Mouse (Mus musculus) forebrain, embryonic 10.5 days (tissue): ENCODE measurements at regions not wholly inside any gene's neighbourhood (a gene's known extent, or its start where the extent isn't known, plus 50 kb on each side); places are given as distances from the start of the nearest gene placed in this dataset.

ENCODE experiments used
- DNase-seq: peaks from one replicate; pipeline ENCODE4 v3.0.0-alpha.2; 2017; ENCODE audit warnings: low spot score; ENCODE audit errors: extremely low spot score
- H3K27ac ChIP-seq: fragments of 300-500 bp; sonication (generic); 2 replicates; pipeline ENCODE4 v1.5.1; 2016; ENCODE audit warnings: mild to moderate bottlenecking
- H3K27me3 ChIP-seq: fragments of 300-500 bp; sonication (generic); 2 replicates; pipeline ENCODE4 v1.6.1; 2016; ENCODE audit warnings: mild to moderate bottlenecking; ENCODE audit not compliant: poor library complexity, severe bottlenecking
- H3K36me3 ChIP-seq: fragments of 300-500 bp; sonication (generic); replicated peaks from 2 replicates; pipeline ENCODE4 v1.6.1; 2016; ENCODE audit warnings: mild to moderate bottlenecking, moderate library complexity
- H3K4me1 ChIP-seq: fragments of 300-500 bp; sonication (generic); 2 replicates; pipeline ENCODE4 v1.6.1; 2016
- H3K4me3 ChIP-seq: fragments of 300-500 bp; sonication (generic); 2 replicates; pipeline ENCODE4 v1.5.1; 2016; ENCODE audit warnings: mild to moderate bottlenecking, moderate library complexity
- H3K9me3 ChIP-seq: fragments of 300-500 bp; sonication (generic); 2 replicates; pipeline ENCODE4 v1.6.1; 2016; ENCODE audit warnings: mild to moderate bottlenecking, moderate library complexity
- WGBS: fragments of 180-500 bp; shearing (Covaris S2); methylation state at CpG from one replicate; pipeline ENCODE4 v1.1.7; 2016; 5-methylcytosine and 5-hydroxymethylcytosine counted together

- Histone ChIP-seq H3K36me3 (no peaks in the 10 kb centered on the region), H3K9me3 (no peaks in the 10 kb centered on the region), H3K27me3 (no peaks in the 10 kb centered on the region), H3K4me1 (0 out of 2 replicates have a peak, but pooled peaks cover 3% of the 10 kb centered on the region), H3K27ac (no peak overlapping the region), H3K4me3 (no peak overlapping the region)
- DNase-seq = no peak
- 75% methylated on average over 7 of the region's 7 CpGs for WGBS
Measured at GRCm38 (mm10) chr6:117516906-117517305, 324.1 kb upstream of the Zfp637 start.

- Histone ChIP-seq H3K4me1 (0 out of 2 replicates have a peak, but pooled peaks cover 3% of the 10 kb centered on the region), H3K36me3 (no peaks in the 10 kb centered on the region), H3K4me3 (no peak overlapping the region), H3K9me3 (no peaks in the 10 kb centered on the region), H3K27me3 (no peaks in the 10 kb centered on the region), H3K27ac (no peak overlapping the region)
- DNase-seq = no peak
- 80% methylated on average over 3 of the region's 3 CpGs for WGBS
Measured at GRCm38 (mm10) chr6:117518939-117519338, 322.0 kb upstream of the Zfp637 start.

GRCm38 (mm10) chr6:117519466-117519865, 321.5 kb upstream of the Zfp637 start:
- H3K9me3 ChIP-seq = no peaks in the 10 kb centered on the region
- WGBS = 93% methylated on average over 1 of the region's 1 CpGs
- no peaks in the 10 kb centered on the region for H3K36me3 ChIP-seq
- H3K4me3 ChIP-seq = no peak overlapping the region
- no peak overlapping the region for H3K27ac ChIP-seq
- 0 out of 2 replicates have a peak, but pooled peaks cover 3% of the 10 kb centered on the region for H3K4me1 ChIP-seq
- no peak for DNase-seq
- no peaks in the 10 kb centered on the region for H3K27me3 ChIP-seq

- Histone ChIP-seq H3K9me3 (no peaks in the 10 kb centered on the region), H3K27ac (no peak overlapping the region), H3K4me1 (no peaks in the 10 kb centered on the region), H3K27me3 (no peaks in the 10 kb centered on the region), H3K4me3 (no peak overlapping the region), H3K36me3 (no peaks in the 10 kb centered on the region)
- 83% methylated on average over 22 of the region's 22 CpGs for WGBS
- DNase-seq = no peak
Measured at GRCm38 (mm10) chr6:117526161-117526935, 314.6 kb upstream of the Zfp637 start.

- Histone ChIP-seq H3K9me3 (no peaks in the 10 kb centered on the region), H3K4me1 (no peaks in the 10 kb centered on the region), H3K36me3 (no peaks in the 10 kb centered on the region), H3K4me3 (no peak overlapping the region), H3K27ac (no peak overlapping the region), H3K27me3 (no peaks in the 10 kb centered on the region)
- DNase-seq = no peak
- WGBS = 93% methylated on average over 8 of the region's 8 CpGs
Measured at GRCm38 (mm10) chr6:117527526-117527925, 313.5 kb upstream of the Zfp637 start.

- Histone ChIP-seq H3K27me3 (no peaks in the 10 kb centered on the region), H3K4me3 (no peak overlapping the region), H3K27ac (no peak overlapping the region), H3K36me3 (no peaks in the 10 kb centered on the region), H3K4me1 (peaks cover 4% of the 10 kb centered on the region; the same call in 1 of the 2 replicates), H3K9me3 (no peaks in the 10 kb centered on the region)
- 60% methylated on average over 2 of the region's 2 CpGs for WGBS
- no peak for DNase-seq
Measured at GRCm38 (mm10) chr6:117534149-117534548, 306.8 kb upstream of the Zfp637 start.

GRCm38 (mm10) chr6:117534991-117535390, 306.0 kb upstream of the Zfp637 start:
- Histone ChIP-seq H3K27ac (no peak overlapping the region), H3K4me1 (peaks cover 4% of the 10 kb centered on the region; the same call in 1 of the 2 replicates), H3K36me3 (no peaks in the 10 kb centered on the region), H3K9me3 (no peaks in the 10 kb centered on the region; the same call in 1 of the 2 replicates), H3K27me3 (no peaks in the 10 kb centered on the region), H3K4me3 (no peak overlapping the region)
- no peak for DNase-seq
- WGBS = 97% methylated on average over 9 of the region's 9 CpGs

GRCm38 (mm10) chr6:117536084-117536483, 304.9 kb upstream of the Zfp637 start:
- Histone ChIP-seq H3K9me3 (no peaks in the 10 kb centered on the region; the same call in 1 of the 2 replicates), H3K4me3 (no peak overlapping the region), H3K27me3 (no peaks in the 10 kb centered on the region), H3K27ac (no peak overlapping the region), H3K4me1 (peaks cover 4% of the 10 kb centered on the region; the same call in 1 of the 2 replicates), H3K36me3 (no peaks in the 10 kb centered on the region)
- no peak for DNase-seq
- 94% methylated on average over 4 of the region's 4 CpGs for WGBS

GRCm38 (mm10) chr6:117542431-117542830, 298.5 kb upstream of the Zfp637 start:
- H3K9me3 ChIP-seq = no peaks in the 10 kb centered on the region; the same call in 1 of the 2 replicates
- no peaks in the 10 kb centered on the region for H3K36me3 ChIP-seq
- H3K27ac ChIP-seq = no peak overlapping the region
- H3K4me1 ChIP-seq = no peaks in the 10 kb centered on the region
- WGBS = 79% methylated on average over 3 of the region's 3 CpGs
- no peak overlapping the region for H3K4me3 ChIP-seq
- no peak for DNase-seq
- H3K27me3 ChIP-seq = no peaks in the 10 kb centered on the region

GRCm38 (mm10) chr6:117544276-117545196, 296.4 kb upstream of the Zfp637 start:
- no peaks in the 10 kb centered on the region for H3K4me1 ChIP-seq
- 88% methylated on average over 11 of the region's 11 CpGs for WGBS
- no peak overlapping the region for H3K27ac ChIP-seq
- DNase-seq = no peak
- H3K36me3 ChIP-seq = no peaks in the 10 kb centered on the region
- no peak overlapping the region for H3K4me3 ChIP-seq
- H3K27me3 ChIP-seq = peaks cover 3% of the 10 kb centered on the region; the same call in 1 of the 2 replicates
- H3K9me3 ChIP-seq = no peaks in the 10 kb centered on the region; the same call in 1 of the 2 replicates

- Histone ChIP-seq H3K4me1 (peaks cover 19% of the 10 kb centered on the region), H3K4me3 (no peak overlapping the region), H3K9me3 (no peaks in the 10 kb centered on the region), H3K27me3 (peaks cover 29% of the 10 kb centered on the region), H3K36me3 (no peaks in the 10 kb centered on the region), H3K27ac (no peak overlapping the region)
- WGBS = 94% methylated on average over 7 of the region's 7 CpGs
- DNase-seq = no peak
Measured at GRCm38 (mm10) chr6:117550930-117551329, 290.1 kb upstream of the Zfp637 start.

GRCm38 (mm10) chr6:117552006-117552667, 288.8 kb upstream of the Zfp637 start:
- H3K4me3 ChIP-seq = no peak overlapping the region
- DNase-seq = no peak
- 0 out of 2 replicates have a peak overlapping the region, but pooled peaks have one; percentile 40 for H3K27ac ChIP-seq
- H3K4me1 ChIP-seq = peaks cover 19% of the 10 kb centered on the region
- H3K27me3 ChIP-seq = peaks cover 29% of the 10 kb centered on the region
- 24% methylated on average over 6 of the region's 6 CpGs for WGBS
- no peaks in the 10 kb centered on the region for H3K9me3 ChIP-seq
- no peaks in the 10 kb centered on the region for H3K36me3 ChIP-seq
